Mouse (Mus musculus): ENCODE results near the gene Ttc6.

Ttc6 gene

DNA sequence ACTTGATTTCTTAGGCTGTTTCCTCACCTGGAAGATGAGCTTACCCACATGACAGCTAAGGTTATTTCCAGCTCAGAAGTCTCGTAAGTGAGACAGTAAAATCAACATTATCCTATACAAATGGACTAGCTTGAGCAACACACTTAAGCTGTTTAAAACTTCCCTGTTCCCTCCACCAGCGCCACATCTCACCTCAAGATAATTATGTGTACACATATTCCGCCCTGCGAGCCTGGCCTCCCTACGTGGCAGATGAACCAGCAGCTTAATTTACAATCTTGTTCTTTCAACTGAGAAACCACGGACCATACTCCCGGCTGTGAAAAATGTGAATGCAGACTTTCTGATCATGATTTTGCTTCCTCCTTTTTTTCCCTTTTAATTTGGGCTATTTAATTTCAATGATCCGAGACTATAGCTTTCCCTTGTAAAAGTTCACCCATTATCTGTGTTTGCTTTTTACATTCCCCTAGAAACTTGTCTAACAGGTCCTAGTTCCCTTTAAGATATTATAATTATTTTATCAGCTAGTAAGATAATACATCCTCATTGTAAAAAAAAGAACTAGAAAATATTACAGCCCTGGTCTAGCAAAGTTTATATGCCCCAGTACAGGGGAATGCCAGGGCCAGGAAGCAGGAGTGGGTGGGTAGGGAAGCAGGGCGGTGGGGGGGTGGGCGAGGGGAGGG is 99.2 kb downstream of the Ttc6 start:
- DNase-seq: no peak

GRCm38 (mm10) chr12:57672414-57672813 is 108.5 kb downstream of the Ttc6 start:
- no peak for DNase-seq

DNA sequence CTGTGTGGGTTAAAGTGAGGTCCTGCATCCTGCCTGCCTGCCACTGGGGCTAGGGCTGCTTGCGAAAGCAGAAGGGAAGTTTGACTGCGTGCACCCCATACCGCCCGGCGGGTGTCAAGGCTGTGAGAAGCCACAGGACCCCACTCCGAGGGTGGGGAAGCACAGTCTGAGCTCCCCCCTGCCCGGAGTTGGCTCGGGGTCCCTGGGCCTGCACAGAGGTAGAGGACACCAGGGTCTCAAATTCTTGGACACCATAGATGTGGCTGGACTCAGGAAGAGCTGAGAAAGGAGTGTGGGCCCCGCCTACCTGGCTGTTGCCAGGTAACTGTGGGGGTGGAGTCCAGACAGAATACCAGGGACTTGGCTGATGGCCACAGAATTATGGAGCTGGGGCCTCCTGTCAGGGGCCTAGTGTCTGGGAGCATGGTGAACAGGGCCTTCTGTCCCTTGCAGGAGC is 121.1 kb downstream of the Ttc6 start:
- DNase-seq: no peak

DNA sequence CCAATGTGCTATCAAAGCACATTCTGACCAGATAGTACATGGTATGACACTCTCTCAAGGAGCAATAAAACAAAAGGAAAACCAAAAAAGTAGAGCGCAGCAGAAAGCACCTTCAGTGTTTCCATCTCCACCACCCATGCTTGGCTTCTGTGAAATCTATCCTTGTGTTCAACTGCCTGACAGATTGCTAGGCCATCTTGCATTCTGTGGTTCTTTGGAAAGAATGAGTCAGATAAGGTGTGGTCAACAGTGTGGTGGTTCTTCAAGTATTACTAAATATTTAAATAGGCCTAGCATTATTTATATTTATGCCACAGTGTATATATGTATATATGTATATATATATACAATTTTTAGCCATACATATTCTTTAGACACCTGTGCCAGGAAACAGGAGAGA is 146.1 kb downstream of the Ttc6 start:
- DNase-seq: no peak

GRCm38 (mm10) chr12:57764720-57765119 is 200.8 kb downstream of the Ttc6 start:
- no peak for DNase-seq

DNA sequence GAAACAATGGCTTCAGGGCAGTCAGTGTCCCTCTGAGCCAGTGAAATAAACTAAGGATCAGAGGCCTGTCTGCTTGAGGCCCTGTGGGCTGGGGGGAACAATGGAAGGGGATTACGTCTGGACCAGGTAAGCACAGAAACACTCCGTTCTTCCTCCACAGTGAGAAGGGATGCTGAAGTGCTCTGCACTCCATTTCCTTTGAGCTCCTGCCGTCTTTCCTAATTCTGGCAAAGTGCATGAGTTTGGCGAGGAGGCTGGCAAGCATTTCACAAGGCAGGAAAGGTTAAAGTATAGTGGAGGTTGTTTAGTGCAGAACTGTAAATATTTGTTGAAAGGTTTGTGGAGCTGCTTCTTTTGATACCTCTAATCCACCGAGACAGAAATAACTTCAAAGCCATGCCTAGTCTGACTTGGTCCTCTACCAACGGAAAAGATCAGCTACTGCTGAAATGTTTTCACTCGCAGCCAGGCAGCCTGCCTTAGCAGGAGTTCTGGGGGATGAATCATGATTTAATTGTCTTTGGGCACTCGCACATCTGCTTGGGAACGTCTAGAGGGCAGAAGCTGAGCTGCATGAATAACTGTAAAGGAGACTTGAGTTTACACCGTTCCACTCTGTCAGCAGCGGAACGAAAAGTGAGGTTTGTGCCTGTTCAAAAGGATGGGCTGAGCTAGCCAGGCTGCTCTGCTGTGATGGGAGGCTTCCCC is 212.5 kb downstream of the Ttc6 start:
- DNase-seq: no peak

GRCm38 (mm10) chr12:57781926-57782325 is 218.0 kb downstream of the Ttc6 start:
- no peak for DNase-seq

GRCm38 (mm10) chr12:57787471-57787870 is 223.6 kb downstream of the Ttc6 start:
- no peak for DNase-seq
